Mouse (Mus musculus): ENCODE data around the gene Akap11. TPM values are rescaled to one million over a fixed set of nuclear protein-coding genes. Genes with fewer than 3 reads are reported as not detected.

The Akap11 gene
- polyA plus RNA-seq, 1 experiment from 2014 or later, result 17.7 TPM

GRCm38 (mm10) chr14:78468991-78469390 lies 67.6 kb downstream of the Akap11 start:
- no peaks in the 10 kb centered on the region for H3K4me1 ChIP-seq (replicated peaks)
- 80% methylated on average over 7 of the region's 7 CpGs for whole genome bisulfite sequencing
- no peaks in the 10 kb centered on the region for H3K36me3 ChIP-seq
- no peaks in the 10 kb centered on the region for H3K9me3 ChIP-seq
- no peaks in the 10 kb centered on the region for H3K27me3 ChIP-seq (replicated peaks)
- no peak overlapping the region for H3K4me2 ChIP-seq (replicated peaks)
- H3K4me3 ChIP-seq (replicated peaks), result no peak overlapping the region
- H3K27ac ChIP-seq, result no peak overlapping the region
- no peak for ATAC-seq
- H3K9ac ChIP-seq, result no peak overlapping the region

GRCm38 (mm10) chr14:78467994-78468393 lies 68.6 kb downstream of the Akap11 start:
- no peak overlapping the region for H3K4me2 ChIP-seq (replicated peaks)
- no peaks in the 10 kb centered on the region for H3K4me1 ChIP-seq (replicated peaks)
- H3K9ac ChIP-seq, result no peak overlapping the region
- no peaks in the 10 kb centered on the region for H3K27me3 ChIP-seq (replicated peaks)
- no peak overlapping the region for H3K27ac ChIP-seq
- 85% methylated on average over 4 of the region's 4 CpGs for WGBS
- no peak for ATAC-seq
- H3K36me3 ChIP-seq, result no peaks in the 10 kb centered on the region
- no peaks in the 10 kb centered on the region for H3K9me3 ChIP-seq
- H3K4me3 ChIP-seq (replicated peaks), result no peak overlapping the region

GRCm38 (mm10) chr14:78464353-78464752 lies 72.3 kb downstream of the Akap11 start:
- no peaks in the 10 kb centered on the region for H3K27me3 ChIP-seq (replicated peaks)
- no peaks in the 10 kb centered on the region for H3K4me1 ChIP-seq (replicated peaks)
- no peaks in the 10 kb centered on the region for H3K36me3 ChIP-seq
- H3K9me3 ChIP-seq, result no peaks in the 10 kb centered on the region
- no peak for ATAC-seq
- no peak overlapping the region for H3K4me3 ChIP-seq (replicated peaks)
- WGBS, result 64% methylated on average over 4 of the region's 4 CpGs
- H3K27ac ChIP-seq, result no peak overlapping the region
- H3K4me2 ChIP-seq (replicated peaks), result no peak overlapping the region
- H3K9ac ChIP-seq, result no peak overlapping the region

- Histone ChIP-seq H3K9me3 (no peaks in the 10 kb centered on the region), H3K36me3 (no peaks in the 10 kb centered on the region), H3K4me2 (replicated peaks) (no peak overlapping the region), H3K4me3 (replicated peaks) (no peak overlapping the region), H3K9ac (no peak overlapping the region), H3K4me1 (replicated peaks) (no peaks in the 10 kb centered on the region), H3K27me3 (replicated peaks) (no peaks in the 10 kb centered on the region), H3K27ac (no peak overlapping the region)
- WGBS, result 58% methylated on average over 5 of the region's 5 CpGs
- no peak for ATAC-seq
These were observed 77.5 kb downstream of the Akap11 start for GRCm38 (mm10) chr14:78459121-78459520.

GRCm38 (mm10) chr14:78458705-78459104 lies 77.9 kb downstream of the Akap11 start:
- Histone ChIP-seq H3K27ac (no peak overlapping the region), H3K9me3 (no peaks in the 10 kb centered on the region), H3K36me3 (no peaks in the 10 kb centered on the region), H3K4me1 (replicated peaks) (no peaks in the 10 kb centered on the region), H3K27me3 (replicated peaks) (no peaks in the 10 kb centered on the region), H3K4me3 (replicated peaks) (no peak overlapping the region), H3K9ac (no peak overlapping the region), H3K4me2 (replicated peaks) (no peak overlapping the region)
- 69% methylated on average over 5 of the region's 5 CpGs for WGBS
- ATAC-seq, result no peak

GRCm38 (mm10) chr14:78454970-78455369 lies 81.6 kb downstream of the Akap11 start:
- Histone ChIP-seq H3K9ac (no peak overlapping the region), H3K4me3 (replicated peaks) (no peak overlapping the region), H3K4me1 (replicated peaks) (no peaks in the 10 kb centered on the region), H3K27ac (no peak overlapping the region), H3K36me3 (no peaks in the 10 kb centered on the region), H3K4me2 (replicated peaks) (no peak overlapping the region), H3K9me3 (no peaks in the 10 kb centered on the region), H3K27me3 (replicated peaks) (no peaks in the 10 kb centered on the region)
- WGBS, result 88% methylated on average over 5 of the region's 5 CpGs
- ATAC-seq, result no peak

- H3K4me2 ChIP-seq (replicated peaks), result no peak overlapping the region
- H3K27me3 ChIP-seq (replicated peaks), result no peaks in the 10 kb centered on the region
- H3K4me3 ChIP-seq (replicated peaks), result no peak overlapping the region
- no peaks in the 10 kb centered on the region for H3K36me3 ChIP-seq
- no peaks in the 10 kb centered on the region for H3K4me1 ChIP-seq (replicated peaks)
- H3K9me3 ChIP-seq, result no peaks in the 10 kb centered on the region
- no peak overlapping the region for H3K9ac ChIP-seq
- H3K27ac ChIP-seq, result no peak overlapping the region
- 71% methylated on average over 11 of the region's 11 CpGs for WGBS
- ATAC-seq, result no peak
These were observed 87.7 kb downstream of the Akap11 start for GRCm38 (mm10) chr14:78448807-78449406.

- H3K9me3 ChIP-seq, result no peaks in the 10 kb centered on the region
- H3K27ac ChIP-seq, result no peak overlapping the region
- no peaks in the 10 kb centered on the region for H3K27me3 ChIP-seq (replicated peaks)
- H3K9ac ChIP-seq, result no peak overlapping the region
- H3K4me1 ChIP-seq (replicated peaks), result no peaks in the 10 kb centered on the region
- H3K4me2 ChIP-seq (replicated peaks), result no peak overlapping the region
- 86% methylated on average over 12 of the region's 12 CpGs for WGBS
- H3K36me3 ChIP-seq, result no peaks in the 10 kb centered on the region
- ATAC-seq, result no peak
- no peak overlapping the region for H3K4me3 ChIP-seq (replicated peaks)
These were observed 88.6 kb downstream of the Akap11 start for GRCm38 (mm10) chr14:78448017-78448416.

GRCm38 (mm10) chr14:78447542-78447941 lies 89.1 kb downstream of the Akap11 start:
- Histone ChIP-seq H3K27ac (no peak overlapping the region), H3K9me3 (no peaks in the 10 kb centered on the region), H3K9ac (no peak overlapping the region), H3K4me1 (replicated peaks) (no peaks in the 10 kb centered on the region), H3K27me3 (replicated peaks) (no peaks in the 10 kb centered on the region), H3K4me3 (replicated peaks) (no peak overlapping the region), H3K36me3 (no peaks in the 10 kb centered on the region), H3K4me2 (replicated peaks) (no peak overlapping the region)
- WGBS, result 77% methylated on average over 3 of the region's 3 CpGs
- no peak for ATAC-seq

Other genes starting within 250 kb of the Akap11 start
- 0.26 and 0.30 TPM in 2 replicates for gene Tnfsf11, start 228.8 kb downstream of the Akap11 start, polyA plus RNA-seq (2015; fragmentation: Nextera tagmentation; extraction: Ambion mirVana)
- 0.85 and 1.2 TPM in 2 replicates for gene Dgkh, start 196.0 kb upstream of the Akap11 start, polyA plus RNA-seq (2015; fragmentation: Nextera tagmentation; extraction: Ambion mirVana)

All from intestine, embryonic 15.5 days (tissue).